Mouse (Mus musculus): ENCODE measurements around the gene Med29. TPM values are rescaled to one million over a fixed set of nuclear protein-coding genes. Genes with fewer than 3 reads are reported as not detected.

The Med29 gene
- polyA plus RNA-seq, 1 experiment from 2014 or later = 45.8 TPM

- DNase-seq (ENCODE audit: low spot score) (peak; percentile 91), ATAC-seq (ENCODE audit: insufficient read depth, low FRiP score, low TSS enrichment) (peak; percentile 22)
- peak overlapping the region; percentile 82 for H3K27ac ChIP-seq (ENCODE audit: low read depth, low read length)
- peak overlapping the region; percentile 61 for H3K9ac ChIP-seq (ENCODE audit: low read length)
- peaks cover 36% of the 10 kb centered on the region for H3K4me1 ChIP-seq (ENCODE audit: control insufficient read depth, insufficient read depth, low read length)
- H3K4me3 ChIP-seq (ENCODE audit: low read depth, low read length) = peak overlapping the region; percentile 36
- peak overlapping the region; percentile 64 for H3K4me2 ChIP-seq (ENCODE audit: low read depth)
- 1% methylated on average over 36 of the region's 36 CpGs for WGBS
- no peaks in the 10 kb centered on the region for H3K27me3 ChIP-seq (ENCODE audit: control insufficient read depth, insufficient read depth, low read length)
- H3K9me3 ChIP-seq (ENCODE audit: control insufficient read depth, low read length) = no peaks in the 10 kb centered on the region
- H3K36me3 ChIP-seq (ENCODE audit: control insufficient read depth, insufficient read depth, low read length) = peaks cover 3% of the 10 kb centered on the region
Measured at GRCm38 (mm10) chr7:28375176-28375921, 17.2 kb downstream of the Med29 start.

GRCm38 (mm10) chr7:28374647-28375046 lies 17.9 kb downstream of the Med29 start:
- Histone ChIP-seq H3K36me3 (ENCODE audit: control insufficient read depth, insufficient read depth, low read length) (peaks cover 7% of the 10 kb centered on the region), H3K9ac (ENCODE audit: low read length) (no peak overlapping the region), H3K27ac (ENCODE audit: low read depth, low read length) (no peak overlapping the region), H3K9me3 (ENCODE audit: control insufficient read depth, low read length) (no peaks in the 10 kb centered on the region), H3K4me3 (ENCODE audit: low read depth, low read length) (no peak overlapping the region), H3K4me1 (ENCODE audit: control insufficient read depth, insufficient read depth, low read length) (peaks cover 41% of the 10 kb centered on the region), H3K4me2 (ENCODE audit: low read depth) (peak overlapping the region; percentile 64), H3K27me3 (ENCODE audit: control insufficient read depth, insufficient read depth, low read length) (no peaks in the 10 kb centered on the region)
- DNase-seq (ENCODE audit: low spot score) (no peak), ATAC-seq (ENCODE audit: insufficient read depth, low FRiP score, low TSS enrichment) (no peak)
- 81% methylated on average over 10 of the region's 10 CpGs for WGBS

- no peaks in the 10 kb centered on the region for H3K27me3 ChIP-seq (ENCODE audit: control insufficient read depth, insufficient read depth, low read length)
- peaks cover 35% of the 10 kb centered on the region for H3K4me1 ChIP-seq (ENCODE audit: control insufficient read depth, insufficient read depth, low read length)
- H3K4me2 ChIP-seq (ENCODE audit: low read depth) = no peak overlapping the region
- ATAC-seq (ENCODE audit: insufficient read depth, low FRiP score, low TSS enrichment) (no peak), DNase-seq (ENCODE audit: low spot score) (no peak)
- H3K27ac ChIP-seq (ENCODE audit: low read depth, low read length) = 0 out of 2 replicates have a peak overlapping the region, but pooled peaks have one; percentile 27
- WGBS = 82% methylated on average over 7 of the region's 7 CpGs
- peaks cover 7% of the 10 kb centered on the region for H3K36me3 ChIP-seq (ENCODE audit: control insufficient read depth, insufficient read depth, low read length)
- H3K9ac ChIP-seq (ENCODE audit: low read length) = no peak overlapping the region
- no peaks in the 10 kb centered on the region for H3K9me3 ChIP-seq (ENCODE audit: control insufficient read depth, low read length)
- no peak overlapping the region for H3K4me3 ChIP-seq (ENCODE audit: low read depth, low read length)
Measured at GRCm38 (mm10) chr7:28373891-28374495, 18.5 kb downstream of the Med29 start.

- peak; percentile 10; the same call in 1 of the 2 replicates for ATAC-seq (ENCODE audit: insufficient read depth, low FRiP score, low TSS enrichment)
- Histone ChIP-seq H3K4me1 (ENCODE audit: control insufficient read depth, insufficient read depth, low read length) (peaks cover 29% of the 10 kb centered on the region), H3K4me3 (ENCODE audit: low read depth, low read length) (peak overlapping the region; percentile 82), H3K27ac (ENCODE audit: low read depth, low read length) (peak overlapping the region; percentile 88; the same call in 1 of the 2 replicates), H3K36me3 (ENCODE audit: control insufficient read depth, insufficient read depth, low read length) (peaks cover 7% of the 10 kb centered on the region), H3K9me3 (ENCODE audit: control insufficient read depth, low read length) (no peaks in the 10 kb centered on the region), H3K4me2 (ENCODE audit: low read depth) (peak overlapping the region; percentile 32), H3K9ac (ENCODE audit: low read length) (no peak overlapping the region), H3K27me3 (ENCODE audit: control insufficient read depth, insufficient read depth, low read length) (no peaks in the 10 kb centered on the region)
- peak; percentile 81 for DNase-seq (ENCODE audit: low spot score)
- WGBS = under 1% methylated on average over 9 of the region's 9 CpGs
Measured at GRCm38 (mm10) chr7:28373131-28373581, 19.4 kb downstream of the Med29 start.

- Histone ChIP-seq H3K36me3 (ENCODE audit: control insufficient read depth, insufficient read depth, low read length) (peaks cover 9% of the 10 kb centered on the region), H3K4me3 (ENCODE audit: low read depth, low read length) (peak within 1 kb of the TSS; percentile 82), H3K4me1 (ENCODE audit: control insufficient read depth, insufficient read depth, low read length) (peaks cover 24% of the 10 kb centered on the region), H3K27me3 (ENCODE audit: control insufficient read depth, insufficient read depth, low read length) (no peaks in the 10 kb centered on the region), H3K9ac (ENCODE audit: low read length) (peak within 1 kb of the TSS; percentile 88), H3K4me2 (ENCODE audit: low read depth) (peak within 1 kb of the TSS; percentile 88), H3K27ac (ENCODE audit: low read depth, low read length) (peak within 1 kb of the TSS; percentile 88), H3K9me3 (ENCODE audit: control insufficient read depth, low read length) (no peaks in the 10 kb centered on the region)
- WGBS = under 1% methylated on average over 64 of the region's 66 CpGs
- DNase-seq (ENCODE audit: low spot score) (peak; percentile 98), ATAC-seq (ENCODE audit: insufficient read depth, low FRiP score, low TSS enrichment) (peak; percentile 75)
Measured at GRCm38 (mm10) chr7:28372251-28373108, 20.0 kb downstream of the Med29 start, which contains the start of gene Plekhg2. Gene Plekhg2 (minus strand): TSS chr7:28372599.

- H3K4me1 ChIP-seq (ENCODE audit: control insufficient read depth, insufficient read depth, low read length) = peaks cover 22% of the 10 kb centered on the region
- no peaks in the 10 kb centered on the region for H3K27me3 ChIP-seq (ENCODE audit: control insufficient read depth, insufficient read depth, low read length)
- peak overlapping the region; percentile 88 for H3K4me2 ChIP-seq (ENCODE audit: low read depth)
- ATAC-seq (ENCODE audit: insufficient read depth, low FRiP score, low TSS enrichment) = peak; percentile 5; the same call in 1 of the 2 replicates
- peak overlapping the region; percentile 88 for H3K27ac ChIP-seq (ENCODE audit: low read depth, low read length)
- H3K9ac ChIP-seq (ENCODE audit: low read length) = peak overlapping the region; percentile 88
- under 1% methylated on average over 36 of the region's 43 CpGs for WGBS
- H3K36me3 ChIP-seq (ENCODE audit: control insufficient read depth, insufficient read depth, low read length) = peaks cover 17% of the 10 kb centered on the region
- H3K9me3 ChIP-seq (ENCODE audit: control insufficient read depth, low read length) = no peaks in the 10 kb centered on the region
- DNase-seq (ENCODE audit: low spot score) = peak; percentile 65
- peak overlapping the region; percentile 82 for H3K4me3 ChIP-seq (ENCODE audit: low read depth, low read length)
Measured at GRCm38 (mm10) chr7:28371514-28371989, 21.0 kb downstream of the Med29 start.

GRCm38 (mm10) chr7:28370977-28371513 lies 21.5 kb downstream of the Med29 start:
- peak overlapping the region; percentile 88; the same call in 1 of the 2 replicates for H3K27ac ChIP-seq (ENCODE audit: low read depth, low read length)
- no peak for DNase-seq (ENCODE audit: low spot score)
- H3K9me3 ChIP-seq (ENCODE audit: control insufficient read depth, low read length) = no peaks in the 10 kb centered on the region
- no peaks in the 10 kb centered on the region for H3K27me3 ChIP-seq (ENCODE audit: control insufficient read depth, insufficient read depth, low read length)
- H3K4me3 ChIP-seq (ENCODE audit: low read depth, low read length) = peak overlapping the region; percentile 82
- peaks cover 19% of the 10 kb centered on the region for H3K36me3 ChIP-seq (ENCODE audit: control insufficient read depth, insufficient read depth, low read length)
- H3K4me1 ChIP-seq (ENCODE audit: control insufficient read depth, insufficient read depth, low read length) = peaks cover 17% of the 10 kb centered on the region
- 9% methylated on average over 11 of the region's 11 CpGs for WGBS
- H3K9ac ChIP-seq (ENCODE audit: low read length) = peak overlapping the region; percentile 88
- no peak for ATAC-seq (ENCODE audit: insufficient read depth, low FRiP score, low TSS enrichment)
- peak overlapping the region; percentile 88 for H3K4me2 ChIP-seq (ENCODE audit: low read depth)

- Histone ChIP-seq H3K9me3 (ENCODE audit: control insufficient read depth, low read length) (no peaks in the 10 kb centered on the region), H3K27ac (ENCODE audit: low read depth, low read length) (no peak overlapping the region), H3K4me1 (ENCODE audit: control insufficient read depth, insufficient read depth, low read length) (peaks cover 12% of the 10 kb centered on the region), H3K36me3 (ENCODE audit: control insufficient read depth, insufficient read depth, low read length) (peaks cover 22% of the 10 kb centered on the region), H3K9ac (ENCODE audit: low read length) (peak overlapping the region; percentile 26), H3K27me3 (ENCODE audit: control insufficient read depth, insufficient read depth, low read length) (no peaks in the 10 kb centered on the region), H3K4me2 (ENCODE audit: low read depth) (peak overlapping the region; percentile 88; the same call in 1 of the 2 replicates), H3K4me3 (ENCODE audit: low read depth, low read length) (peak overlapping the region; percentile 82)
- DNase-seq (ENCODE audit: low spot score) (no peak), ATAC-seq (ENCODE audit: insufficient read depth, low FRiP score, low TSS enrichment) (no peak)
- 93% methylated on average over 14 of the region's 14 CpGs for WGBS
Measured at GRCm38 (mm10) chr7:28370051-28370450, 22.5 kb downstream of the Med29 start.

All from neural tube, embryonic 11.5 days (tissue).